Mouse (Mus musculus) cortical plate, adult 2 months (tissue): ENCODE data around the gene Med27.

Experiments used
- CTCF ChIP-seq: fragments of 200-500 bp; IDR thresholded peaks from 2 replicates; pipeline ENCODE4 v1.5.1; 2011; ENCODE audit warnings: mild to moderate bottlenecking, control low read depth, low read length; ENCODE audit not compliant: insufficient read depth; ENCODE audit errors: extremely low read depth
- POLR2A ChIP-seq: fragments of 200-500 bp; IDR thresholded peaks from 2 replicates; pipeline ENCODE4 v1.6.1; 2011; ENCODE audit warnings: mild to moderate bottlenecking, low read length, control low read depth; ENCODE audit not compliant: insufficient read depth; ENCODE audit errors: extremely low read depth

DNA sequence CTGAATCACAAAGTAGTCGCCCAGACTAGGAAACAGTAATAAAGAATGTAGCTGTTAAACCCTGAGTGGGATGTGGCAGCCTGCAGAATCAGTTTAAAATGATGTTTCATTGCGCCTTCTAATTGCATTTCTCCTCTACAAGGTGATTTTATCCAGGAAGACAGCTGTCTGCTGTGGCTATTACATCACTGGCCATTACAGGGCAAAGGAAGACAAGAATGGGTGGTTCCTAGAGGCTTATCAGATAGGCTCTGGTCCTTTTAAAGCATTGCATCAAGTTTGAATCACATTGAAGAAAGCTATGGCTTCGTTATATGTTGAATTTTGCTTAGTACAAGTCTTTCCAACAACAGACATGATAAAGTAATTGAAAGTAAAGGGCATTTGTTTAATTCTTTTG lies 76.4 kb downstream of the Med27 start:
- no peak for TF ChIP-seq POLR2A
- no peak for TF ChIP-seq CTCF
